Mouse (Mus musculus): ENCODE data around the gene Schip1.

The Schip1 gene

DNA sequence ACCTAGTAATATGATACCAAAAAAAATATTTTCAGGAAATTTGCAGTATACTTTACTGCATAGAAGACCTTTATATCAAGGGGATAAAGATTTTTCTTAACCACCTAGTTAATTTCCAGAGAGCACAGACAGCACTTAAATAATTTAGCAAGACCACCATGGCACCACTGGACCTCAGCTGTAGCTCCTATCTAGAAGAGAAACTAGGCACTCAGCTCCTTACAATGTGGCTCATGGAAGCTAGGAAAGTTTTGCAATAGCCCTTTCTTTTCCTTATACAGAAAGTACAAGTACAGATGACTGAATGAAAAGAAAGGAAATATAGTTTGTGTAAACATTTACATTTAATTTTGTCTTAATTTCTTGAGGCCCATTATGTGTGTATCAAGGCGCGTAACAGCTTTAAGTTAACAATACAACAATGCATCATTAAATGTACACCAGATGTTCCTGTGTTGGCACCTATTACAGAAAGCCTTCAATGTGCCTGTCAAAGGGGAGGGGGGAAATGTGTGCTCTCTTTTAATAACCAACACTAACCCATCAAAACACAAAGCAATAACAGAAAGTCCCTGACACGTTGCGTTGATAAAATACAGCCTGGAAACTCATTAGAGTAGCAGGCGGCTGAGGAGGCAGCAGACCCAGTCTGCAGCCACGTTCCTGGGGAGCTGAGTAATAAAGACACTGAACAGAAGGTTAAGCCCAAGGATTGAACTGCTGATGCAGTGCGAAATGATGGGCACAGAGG is 218.4 kb downstream of the Schip1 start:
- no peak for DNase-seq

DNA sequence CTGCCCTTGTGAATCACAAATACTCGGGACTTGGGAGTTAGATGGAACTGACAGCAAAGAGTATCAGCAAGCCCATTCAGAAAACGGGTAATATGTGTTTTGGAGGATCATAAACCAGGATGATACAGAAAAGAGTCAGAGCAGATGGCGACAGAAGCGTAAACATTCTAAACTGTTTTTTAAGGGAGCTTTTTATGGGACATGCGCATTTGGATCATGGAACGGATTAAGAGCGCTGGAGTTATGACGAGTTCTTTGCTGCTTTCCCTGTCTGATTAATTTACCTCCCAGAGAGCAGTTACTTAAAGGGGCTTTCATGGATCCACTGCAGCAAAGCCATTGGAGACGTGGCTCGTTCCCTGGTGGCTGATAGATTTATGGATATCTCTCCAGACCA is 219.0 kb downstream of the Schip1 start:
- no peak for DNase-seq

DNA sequence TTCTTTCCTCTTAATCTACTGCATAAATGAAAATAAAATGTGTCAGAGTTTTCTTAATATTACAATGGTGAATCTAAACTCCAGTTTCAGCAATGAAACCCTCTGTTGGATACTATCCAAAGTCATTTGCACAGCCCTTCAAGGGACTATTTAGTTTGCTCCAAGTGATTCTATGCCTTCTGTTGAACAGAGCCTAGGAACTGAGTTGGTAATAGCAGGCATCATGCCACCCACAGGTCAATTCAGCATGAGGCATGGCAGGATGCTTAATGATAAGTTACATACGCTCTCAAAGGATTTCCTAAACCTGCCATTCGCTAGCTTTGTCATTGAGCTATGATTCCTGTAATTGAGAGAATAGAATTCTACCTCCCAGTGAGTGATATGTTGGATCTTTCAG is 219.9 kb downstream of the Schip1 start:
- DNase-seq: no peak

DNA sequence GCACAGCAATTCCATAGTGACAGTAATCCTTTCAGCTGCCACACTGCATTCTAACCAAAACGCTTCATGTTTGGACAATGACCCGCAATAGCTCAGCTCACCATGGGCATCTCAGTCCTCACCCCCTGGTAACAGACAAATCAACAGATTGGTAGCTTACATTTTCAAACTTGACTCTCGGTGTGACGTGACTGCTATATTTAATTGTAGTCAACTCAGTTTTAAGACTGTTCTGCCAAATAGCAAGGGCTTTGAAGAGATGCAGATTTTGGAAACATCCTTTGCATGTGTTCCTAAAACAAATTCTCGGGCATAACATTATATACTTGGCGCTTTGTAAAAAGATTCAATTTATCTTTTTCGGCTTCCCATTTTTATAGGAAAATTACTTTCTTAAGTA is 232.2 kb downstream of the Schip1 start:
- DNase-seq: no peak

DNA sequence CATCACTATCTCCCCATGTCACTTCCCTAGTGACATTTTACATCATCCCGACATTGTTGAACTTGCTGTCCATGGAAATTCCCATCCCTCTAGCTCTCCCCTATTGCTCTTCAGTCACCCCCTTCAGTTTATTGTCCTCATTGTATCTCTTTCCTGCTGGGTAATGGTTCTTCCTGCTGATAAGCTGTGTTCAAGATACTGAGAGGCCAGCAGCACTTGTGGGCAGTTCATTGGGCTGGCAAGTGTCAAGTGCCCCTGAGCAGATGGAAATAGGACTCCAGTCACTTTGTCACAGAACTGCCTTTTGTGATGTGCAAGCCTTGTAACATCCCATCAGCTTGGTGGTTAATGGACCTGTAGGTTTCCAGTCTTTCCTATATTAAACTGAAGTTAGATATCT is 241.0 kb downstream of the Schip1 start:
- DNase-seq: no peak

DNA sequence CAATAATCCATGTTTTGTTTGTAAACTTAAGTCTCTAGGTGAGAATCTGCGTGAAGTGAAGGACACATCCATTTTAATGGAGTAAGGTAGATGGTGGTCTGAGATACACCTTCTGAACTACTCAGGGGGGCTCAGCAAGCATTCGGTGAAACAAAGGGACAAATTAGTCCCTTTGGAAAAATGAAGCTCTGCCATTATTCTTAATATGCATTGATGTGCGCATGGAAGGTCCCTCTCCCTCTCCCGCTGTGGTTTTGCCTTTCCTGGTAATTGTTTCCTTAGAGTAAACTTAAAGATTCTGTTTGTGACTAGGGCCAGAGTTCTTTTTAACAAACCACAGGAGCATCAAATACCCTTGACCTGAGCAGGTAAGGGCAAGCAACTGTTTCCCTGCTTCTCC is 242.1 kb downstream of the Schip1 start:
- no peak for DNase-seq

DNA sequence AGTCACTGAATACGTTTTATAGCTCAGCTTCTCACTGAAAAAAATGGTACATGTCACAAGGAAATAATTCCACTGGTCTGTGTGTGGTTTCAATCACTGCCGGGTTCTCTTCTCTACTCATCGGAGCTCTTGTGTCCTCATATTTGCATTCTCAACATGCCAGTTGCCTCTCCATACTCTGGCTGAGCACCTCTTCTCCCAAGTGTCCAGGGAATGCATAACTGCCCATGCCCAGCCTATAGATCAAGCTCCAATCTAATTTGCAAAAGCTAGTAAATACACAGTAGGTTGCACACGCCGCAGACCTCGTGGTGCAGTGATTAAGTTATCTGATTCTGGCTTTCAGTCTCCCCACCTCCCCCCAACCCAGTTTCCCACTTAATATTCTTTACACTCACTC is 261.0 kb downstream of the Schip1 start:
- DNase-seq: no peak

DNA sequence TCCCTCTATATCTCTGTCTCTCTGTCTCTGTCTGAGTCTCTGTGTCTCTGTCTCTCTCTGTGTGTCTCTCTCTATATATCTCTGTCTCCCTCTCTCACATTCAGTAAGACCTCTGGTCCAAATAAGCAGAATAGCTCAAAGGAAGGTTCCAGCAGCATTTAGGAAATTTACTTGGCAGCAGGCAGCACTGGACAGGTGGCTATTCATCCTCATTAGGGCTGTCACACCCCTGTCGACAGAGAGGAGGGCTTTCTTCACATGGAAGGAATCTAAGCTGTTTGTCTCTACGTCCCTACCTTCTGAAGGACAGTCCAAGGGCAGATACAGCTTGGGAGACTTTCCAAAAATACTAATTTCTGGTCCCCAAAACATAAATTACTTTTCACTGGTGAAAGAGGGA is 267.9 kb downstream of the Schip1 start:
- DNase-seq: no peak

DNA sequence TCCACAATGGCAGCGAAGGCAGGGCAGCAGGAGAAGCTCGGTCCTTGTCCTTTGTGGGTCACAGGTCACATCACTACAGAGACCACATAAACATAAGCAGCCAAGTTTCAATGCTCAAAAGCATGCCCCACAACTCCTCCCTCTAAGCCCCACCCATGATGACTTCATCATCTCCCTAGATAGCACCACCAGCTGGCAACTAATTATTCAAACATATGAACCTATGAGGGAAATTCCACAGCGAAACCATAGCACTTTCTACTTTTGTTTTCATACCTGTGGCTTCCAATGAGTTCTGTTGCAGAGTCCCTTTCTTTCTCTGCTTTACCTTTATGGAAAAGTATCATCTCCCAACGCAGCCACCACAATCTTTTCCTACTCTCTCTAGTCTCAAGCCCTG is 270.9 kb downstream of the Schip1 start:
- DNase-seq: no peak

DNA sequence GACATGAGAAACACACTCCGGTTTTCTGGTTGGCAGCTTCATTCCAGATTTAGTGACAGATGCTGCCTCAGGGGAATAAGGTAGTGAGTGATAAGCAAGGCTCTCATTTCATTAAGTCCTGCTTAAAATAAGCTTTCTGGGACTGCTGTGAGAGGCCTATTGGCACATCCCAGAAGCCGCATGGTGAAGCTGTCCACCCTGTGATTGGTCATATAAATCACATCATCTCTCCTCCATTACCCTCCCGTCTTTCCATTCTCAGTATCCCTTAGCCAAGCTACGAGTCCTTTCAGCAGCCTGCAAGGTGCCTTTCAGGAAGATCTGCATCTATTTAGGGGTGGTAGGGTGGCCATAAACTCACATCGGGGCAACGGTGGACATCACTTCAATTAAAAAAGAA is 286.0 kb downstream of the Schip1 start:
- no peak for DNase-seq

DNA sequence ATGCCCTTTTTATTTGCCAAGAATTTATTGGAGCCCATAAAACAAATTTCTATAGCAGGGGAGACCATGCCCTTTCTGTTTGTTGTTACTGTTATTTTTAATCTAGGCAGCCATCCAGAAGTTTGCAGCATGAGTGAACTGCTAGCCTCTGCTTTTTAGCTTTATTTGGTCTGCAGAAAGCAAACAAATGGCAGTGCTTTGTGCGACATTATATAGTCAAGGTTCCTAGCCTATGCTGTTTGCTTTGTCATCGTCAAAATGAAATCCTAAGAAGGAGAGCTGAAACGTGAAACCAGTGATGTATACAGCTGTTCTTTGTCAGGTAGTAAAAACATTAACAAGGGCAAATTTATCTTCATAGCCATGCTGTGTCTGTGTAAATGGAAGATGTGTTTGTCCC is 286.9 kb downstream of the Schip1 start:
- no peak for DNase-seq

DNA sequence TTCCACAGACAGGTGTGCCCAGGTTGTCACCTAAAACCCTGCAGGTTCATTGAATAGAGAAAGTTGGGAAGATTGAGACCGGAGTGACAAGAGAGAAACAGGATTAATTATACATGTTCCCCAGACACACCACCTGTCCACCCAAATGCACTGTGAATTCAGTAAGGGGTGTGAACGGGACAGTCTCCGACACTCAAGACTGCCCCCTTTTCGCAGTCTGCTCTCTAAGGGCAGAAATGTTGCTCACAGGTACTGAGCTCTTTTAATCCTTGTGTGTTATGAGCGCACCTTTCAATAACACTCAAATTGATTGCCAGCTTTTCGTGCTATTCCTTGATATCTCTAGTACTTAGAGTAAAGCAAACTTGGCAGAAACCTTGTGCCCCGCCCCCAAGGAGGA is 288.4 kb downstream of the Schip1 start:
- no peak for DNase-seq

DNA sequence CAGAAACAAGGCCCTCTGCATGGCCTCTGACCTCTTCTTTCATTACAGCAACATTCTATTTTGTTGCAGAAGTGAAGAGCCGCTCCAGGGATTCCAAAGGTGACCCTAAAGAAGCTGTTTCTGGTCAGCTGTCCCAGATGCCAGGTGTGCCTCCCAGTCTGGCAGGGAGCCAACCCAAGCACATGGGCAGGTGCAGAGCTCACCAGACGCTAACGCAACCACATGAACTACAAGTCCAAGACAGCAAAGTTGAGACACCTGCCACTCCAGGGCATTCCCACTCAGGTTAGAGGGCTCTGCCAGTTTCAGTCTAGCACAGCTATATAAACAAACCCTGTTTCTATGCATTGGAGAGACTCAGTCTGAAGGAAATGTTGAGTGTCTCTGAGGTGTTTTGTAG is 288.9 kb downstream of the Schip1 start:
- DNase-seq: no peak

DNA sequence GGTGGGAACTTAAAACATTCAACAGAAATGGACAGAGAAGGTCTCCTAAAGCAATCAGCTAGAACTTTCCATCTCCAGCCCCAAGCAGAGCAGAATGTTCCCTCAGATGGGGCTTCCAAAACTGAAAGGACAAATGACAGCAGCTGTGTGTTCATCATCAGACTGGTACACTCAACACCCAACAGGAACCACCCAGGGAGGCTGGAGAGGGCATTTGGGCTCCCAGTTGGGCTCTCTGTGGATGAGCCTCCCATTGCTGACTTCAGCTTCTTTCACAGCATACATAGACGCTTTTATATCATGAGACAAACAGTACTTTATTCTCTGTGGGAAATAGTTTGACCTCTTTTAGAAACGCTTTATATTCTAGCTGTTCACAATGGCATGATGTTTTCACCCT is 291.9 kb downstream of the Schip1 start:
- DNase-seq: no peak

DNA sequence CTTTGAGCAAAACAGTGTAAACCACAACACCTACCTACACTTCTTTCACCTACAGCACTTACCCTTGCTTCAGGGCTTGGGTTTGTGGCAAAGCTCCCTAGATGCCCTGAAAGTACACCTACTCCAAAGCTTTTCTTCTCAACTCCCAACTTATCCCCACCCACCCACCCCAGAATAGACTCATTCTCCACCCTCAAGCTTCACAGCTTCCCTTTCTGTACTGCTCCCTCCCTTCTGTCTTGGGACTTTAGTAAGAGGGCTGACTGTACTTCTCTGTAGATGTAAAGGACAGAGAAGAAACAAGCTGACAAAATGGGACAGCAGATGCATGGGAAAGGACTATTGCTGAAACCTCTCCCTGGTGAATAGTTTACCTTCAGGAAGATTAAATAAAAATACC is 303.4 kb downstream of the Schip1 start:
- no peak for DNase-seq

DNA sequence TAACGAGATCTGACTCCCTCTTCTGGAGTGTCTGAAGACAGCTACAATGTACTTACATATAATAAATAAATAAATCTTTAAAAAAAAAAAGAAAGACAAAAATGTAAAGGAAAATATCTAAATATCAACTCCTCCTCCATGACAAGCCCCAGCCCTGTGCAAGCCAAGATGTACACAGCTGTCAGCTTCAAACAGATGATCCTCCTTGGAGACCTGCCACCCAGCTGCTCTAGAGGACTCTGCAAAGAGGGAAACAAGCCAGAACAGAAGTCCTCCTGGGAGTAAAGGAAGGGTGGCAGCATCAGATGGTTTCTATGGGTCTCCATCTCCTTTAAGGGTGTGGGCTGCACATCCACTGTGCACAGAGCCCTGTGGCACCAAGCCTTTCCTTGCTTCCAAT is 308.3 kb downstream of the Schip1 start:
- no peak for DNase-seq

DNA sequence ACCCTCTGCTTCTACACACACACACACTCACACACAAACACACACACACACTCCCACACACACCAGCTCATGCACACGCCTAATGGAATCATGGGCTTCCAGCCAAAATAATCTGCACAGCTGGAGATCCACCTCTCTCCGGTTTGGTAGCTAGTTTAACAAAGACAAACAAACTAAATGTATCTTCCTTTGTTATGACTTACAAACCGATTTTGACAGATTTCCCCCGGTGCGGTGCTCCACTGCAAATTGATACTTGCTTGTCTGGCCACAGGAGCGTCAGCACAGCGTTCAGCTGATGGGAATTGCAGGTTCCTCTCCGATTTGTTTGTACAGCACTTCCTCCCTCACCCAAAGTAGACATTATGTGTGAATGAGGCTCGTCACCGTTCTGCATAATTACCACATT is 310.5 kb downstream of the Schip1 start:
- no peak for DNase-seq

DNA sequence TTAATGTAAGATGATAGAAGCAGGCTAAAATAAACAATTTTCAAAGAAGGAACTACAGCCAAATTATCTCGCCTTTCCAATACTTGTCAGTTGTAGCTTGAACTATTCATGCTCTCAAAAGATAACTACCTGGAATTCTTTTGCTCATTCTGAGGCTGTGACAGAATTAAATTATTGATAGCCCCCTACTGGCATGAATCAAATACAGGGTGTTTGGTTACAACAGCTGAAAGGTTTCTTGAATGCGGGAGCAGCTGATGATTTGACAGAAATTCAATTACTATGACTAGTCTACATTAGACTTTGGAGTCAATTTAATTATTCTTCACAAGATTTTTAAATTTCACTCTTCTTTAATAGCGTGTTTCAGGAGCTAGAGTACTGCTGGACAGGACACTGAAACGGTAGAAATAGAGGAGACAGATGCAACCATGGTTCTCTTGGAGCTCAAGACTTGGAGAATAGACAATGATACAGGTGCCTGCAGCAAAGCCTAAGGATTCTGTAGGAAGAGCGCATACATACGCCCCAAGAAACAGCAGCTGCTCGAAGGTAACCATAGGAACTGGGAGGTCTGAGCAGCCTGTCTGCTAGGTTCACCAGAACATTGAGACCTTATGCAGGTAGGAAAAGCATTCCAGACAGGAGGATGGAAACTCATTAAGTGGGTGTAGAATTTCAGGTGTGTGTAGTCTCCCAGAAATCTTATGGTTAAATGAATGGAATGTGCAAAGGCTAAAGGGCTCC is 313.0 kb downstream of the Schip1 start:
- DNase-seq: no peak

DNA sequence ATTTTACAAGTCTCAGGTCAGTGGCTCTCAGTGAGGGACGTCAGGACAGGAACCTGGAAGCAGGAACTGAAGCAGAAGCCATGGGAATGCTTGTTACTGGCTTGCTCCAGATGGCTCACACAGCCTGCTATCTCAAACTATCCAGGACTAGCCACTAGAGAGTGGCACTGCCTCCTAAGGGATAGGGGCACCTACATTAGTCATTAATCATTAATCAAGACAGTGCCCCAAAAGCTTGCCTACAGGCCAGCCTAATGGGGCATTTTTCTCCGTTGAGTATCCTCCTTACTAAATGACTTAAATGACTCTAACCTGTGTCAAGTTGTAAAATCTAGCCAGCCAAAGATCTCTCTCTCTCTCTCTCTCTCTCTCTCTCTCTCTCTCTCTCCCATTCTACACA is 314.2 kb downstream of the Schip1 start:
- no peak for DNase-seq

DNA sequence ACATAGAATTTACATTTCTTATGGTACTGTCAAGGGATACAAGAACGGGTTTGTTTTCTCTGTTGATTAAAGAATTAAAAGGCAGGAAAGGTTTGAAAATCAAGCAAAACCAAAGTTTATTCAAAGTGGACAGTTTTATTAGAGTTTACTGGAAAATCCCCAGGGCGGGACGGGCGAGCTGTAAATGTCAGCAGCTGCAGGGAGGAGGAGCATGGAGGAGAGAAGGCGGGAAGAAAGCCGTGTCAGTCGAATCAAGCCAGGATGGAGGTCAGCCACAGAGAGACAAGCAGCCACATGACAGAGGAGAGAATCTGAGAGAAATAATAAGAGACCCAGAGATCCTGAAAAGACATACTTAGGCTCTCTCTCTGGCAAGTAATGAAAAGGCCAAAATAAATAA is 314.6 kb downstream of the Schip1 start:
- DNase-seq: no peak

DNA sequence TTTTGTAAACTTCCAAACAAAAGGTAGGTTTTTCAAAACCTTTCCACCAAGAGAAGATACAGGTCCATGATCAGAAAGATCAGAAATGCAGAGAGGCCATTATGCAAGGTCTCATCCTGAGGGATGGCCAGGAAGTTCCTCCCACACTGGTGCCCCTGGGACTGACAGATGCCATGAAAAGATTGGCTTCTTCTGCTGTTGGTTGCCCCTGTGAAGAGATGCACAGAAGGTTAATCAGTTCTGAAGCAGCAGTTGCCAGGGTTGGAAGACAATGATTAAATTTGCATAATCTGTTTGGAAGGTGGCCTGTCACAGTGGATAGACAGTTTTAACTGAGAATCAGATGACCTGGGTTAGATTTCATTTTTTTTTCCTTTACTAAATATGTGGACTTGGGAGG is 319.1 kb downstream of the Schip1 start:
- DNase-seq: no peak

DNA sequence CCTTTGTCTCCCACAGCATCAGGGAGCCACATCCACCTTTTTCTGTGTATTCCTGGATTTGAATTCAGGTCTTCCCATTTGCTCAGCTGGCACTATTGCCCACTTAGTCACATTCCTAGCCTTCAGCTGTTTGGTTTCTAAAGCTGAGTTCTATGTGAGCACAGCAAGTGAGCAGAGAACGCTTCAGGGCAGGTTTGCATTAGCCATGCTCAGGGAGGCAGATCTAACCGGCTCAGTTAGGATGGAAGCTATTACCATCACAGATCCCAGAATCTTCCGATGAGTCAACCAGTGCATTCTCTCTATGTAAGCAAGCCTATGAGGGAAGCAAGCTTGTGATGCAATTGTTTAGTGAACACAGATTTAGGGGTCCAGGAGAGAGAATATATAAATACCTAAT is 320.9 kb downstream of the Schip1 start:
- no peak for DNase-seq

DNA sequence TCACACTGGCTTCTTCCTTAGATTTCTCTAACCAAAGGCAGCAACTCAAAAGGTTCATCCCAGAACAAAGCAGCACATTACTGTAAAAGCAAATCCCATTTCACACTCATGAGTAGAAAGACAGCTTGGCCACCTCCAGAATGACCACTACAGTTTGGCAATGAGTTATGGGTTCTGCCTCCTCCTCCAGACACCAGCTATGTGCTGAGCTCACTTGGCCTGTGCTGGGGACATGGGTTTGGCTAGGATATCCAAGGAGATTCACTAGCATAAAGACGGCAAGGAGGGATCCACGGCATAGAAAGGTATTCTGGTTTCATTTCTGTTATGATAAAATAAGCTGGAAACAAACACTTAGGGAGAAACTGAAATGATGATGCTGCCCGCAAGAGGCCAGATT is 323.4 kb downstream of the Schip1 start:
- DNase-seq: no peak

DNA sequence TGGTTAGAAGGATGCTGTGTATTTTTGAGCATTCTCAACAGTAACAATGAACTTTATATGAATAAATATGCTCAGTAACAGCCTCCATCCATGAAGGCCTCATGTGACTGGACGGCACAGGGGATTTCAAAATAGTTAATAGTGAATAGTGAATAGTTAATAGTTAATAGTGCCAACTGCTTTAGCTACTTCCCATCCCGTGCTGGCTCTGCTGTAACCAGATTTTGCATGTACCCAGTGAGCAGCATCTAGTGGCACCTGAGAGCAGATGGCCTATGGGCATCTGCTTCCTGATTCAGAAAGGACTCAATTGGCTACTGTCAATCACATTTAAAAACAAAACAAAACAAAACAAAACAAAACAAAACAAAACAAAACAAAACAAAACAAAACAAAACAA is 329.0 kb downstream of the Schip1 start:
- DNase-seq: no peak

DNA sequence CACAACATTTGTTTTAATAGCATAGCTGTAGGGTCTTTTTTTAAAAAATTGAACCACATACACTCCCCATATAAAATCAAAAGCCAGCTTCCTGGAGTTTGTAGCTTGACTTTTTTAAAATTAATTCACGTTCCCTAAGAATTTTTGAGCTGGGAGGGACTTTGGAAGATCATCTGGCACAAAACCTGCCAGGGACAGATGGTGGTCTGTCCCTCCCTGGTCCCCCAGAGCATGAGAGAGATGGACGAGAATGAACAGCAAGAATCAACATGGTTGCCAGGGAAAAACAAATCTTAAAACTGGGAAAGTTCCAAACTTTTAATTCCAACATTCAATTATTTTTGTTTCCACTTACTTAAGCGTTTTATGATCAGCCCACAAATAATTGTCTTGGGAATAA is 334.1 kb downstream of the Schip1 start:
- no peak for DNase-seq
